ENCODE assay signal across 19 mouse cellular contexts in genomic region chrX:145501666-145502355, GRCm38 (mm10). TPM values are rescaled to one million over a fixed set of nuclear protein-coding genes. Genes with fewer than 3 reads are reported as not detected.
DNase-seq lines count a peak whose midpoint lies in the region; ATAC-seq and TF ChIP-seq lines count a peak whose summit lies in the region.
"Had no signal": no experiment of that assay in that cellular context is flagged by ENCODE, and none has a peak within 500 bp of the region (broad histone marks: within the 10 kb centered on the region; RNA-seq: fewer than 3 reads in every experiment).

No protein-coding gene starts in this region.

- TF ChIP-seq POLR2A in kidney, adult 2 months (IDR thresholded peaks at IDR 0.05; ENCODE audit: low read depth, low read length) = no peak

- DNase-seq in kidney, adult 2 months = peak; percentile 59
- no peak for DNase-seq in liver
- DNase-seq in kidney, postnatal 36 days = peak; percentile 14 to 29
- no peak for DNase-seq in liver, postnatal 0 days
- DNase-seq in urinary bladder, postnatal 25 days (ENCODE audit: low spot score) = no peak
- DNase-seq: adrenal gland, adult 2 months; cerebellum, adult 2 months; cerebellum, postnatal 36 days; heart, postnatal 10 days; layer of hippocampus, adult 9-11 months; lung, postnatal 10 days; thymus, postnatal 25 days had no signal

- no peak overlapping the region for H3K4me2 ChIP-seq in kidney, embryonic 16.5 days (replicated peaks; ENCODE audit: low read depth, low read length)
- H3K4me2 ChIP-seq in liver, embryonic 15.5 days = peak overlapping the region; percentile 13; the same call in 1 of the 2 replicates
- H3K4me2 ChIP-seq in liver, postnatal 0 days (ENCODE audit: low read depth, low read length) = 0 out of 2 replicates have a peak overlapping the region, but pooled peaks have one; percentile 27
- H3K4me2 ChIP-seq: hindbrain, embryonic 15.5 days; midbrain, embryonic 12.5 days had no signal

- no peak for TF ChIP-seq EP300 in liver, postnatal 0 days (IDR thresholded peaks at IDR 0.05; ENCODE audit: low read depth)

- TF ChIP-seq CTCF in kidney, adult 2 months (conservative IDR thresholded peaks at IDR 0.05; ENCODE audit: insufficient read depth, insufficient read length, low read depth, low read length) = no peak
- no peak for TF ChIP-seq CTCF in liver, postnatal 0 days (IDR thresholded peaks at IDR 0.05; ENCODE audit: low read depth)

- peak overlapping the region; percentile 74 for H3K27ac ChIP-seq in kidney, adult 2 months (ENCODE audit: insufficient read depth, low read depth, low read length)
- H3K27ac ChIP-seq in kidney, embryonic 16.5 days (ENCODE audit: low read length) = no peak overlapping the region
- no peak overlapping the region for H3K27ac ChIP-seq in liver, embryonic 15.5 days (replicated peaks)
- H3K27ac ChIP-seq in liver, postnatal 0 days (ENCODE audit: low read depth) = no peak overlapping the region; the same call in 1 of the 2 replicates
- H3K27ac ChIP-seq: hindbrain, embryonic 15.5 days; liver, embryonic 14.5 days; midbrain, embryonic 12.5 days had no signal

- WGBS in kidney, adult 2 months = 48% methylated on average over 8 of the region's 8 CpGs
- WGBS in kidney, embryonic 16.5 days = 58% methylated on average over 8 of the region's 8 CpGs
- WGBS in liver, embryonic 15.5 days (ENCODE audit: insufficient replicate concordance) = 64% methylated on average over 8 of the region's 8 CpGs
- WGBS in liver, postnatal 0 days (ENCODE audit: insufficient replicate concordance) = 52% methylated on average over 8 of the region's 8 CpGs

- H3K4me3 ChIP-seq in kidney, adult 2 months (ENCODE audit: insufficient read depth, low read depth, low read length) = no peak overlapping the region
- no peak overlapping the region; the same call in 1 of the 2 replicates for H3K4me3 ChIP-seq in kidney, embryonic 16.5 days (ENCODE audit: low read length)
- H3K4me3 ChIP-seq in liver, embryonic 15.5 days (replicated peaks) = no peak overlapping the region
- no peak overlapping the region for H3K4me3 ChIP-seq in liver, postnatal 0 days (ENCODE audit: low read depth, low read length)
- H3K4me3 ChIP-seq: hindbrain, embryonic 15.5 days; midbrain, embryonic 12.5 days had no signal

- no peak for ATAC-seq in kidney, embryonic 16.5 days (ENCODE audit: low FRiP score, low TSS enrichment)
- no peak for ATAC-seq in liver, embryonic 15.5 days (ENCODE audit: insufficient read depth)
- ATAC-seq in liver, postnatal 0 days = no peak
- ATAC-seq: forebrain, embryonic 16.5 days; intestine, postnatal 0 days had no signal

- no peak overlapping the region for H3K9ac ChIP-seq in kidney, embryonic 16.5 days (replicated peaks; ENCODE audit: low read length)
- no peak overlapping the region for H3K9ac ChIP-seq in liver, embryonic 15.5 days
- no peak overlapping the region for H3K9ac ChIP-seq in liver, postnatal 0 days (replicated peaks)
- H3K9ac ChIP-seq: hindbrain, embryonic 15.5 days; liver, embryonic 14.5 days; midbrain, embryonic 12.5 days had no signal

- H3K4me1 ChIP-seq in kidney, adult 2 months (ENCODE audit: control insufficient read depth, insufficient read depth, low read length) = peaks cover 6% of the 10 kb centered on the region; the same call in 1 of the 2 replicates
- peaks cover 4% of the 10 kb centered on the region; the same call in 1 of the 2 replicates for H3K4me1 ChIP-seq in kidney, embryonic 16.5 days (ENCODE audit: insufficient read depth, low read length)
- H3K4me1 ChIP-seq in liver, embryonic 15.5 days (replicated peaks) = no peaks in the 10 kb centered on the region
- no peaks in the 10 kb centered on the region for H3K4me1 ChIP-seq in liver, postnatal 0 days (ENCODE audit: insufficient read depth)
- H3K4me1 ChIP-seq: hindbrain, embryonic 15.5 days had no signal

- H3K27me3 ChIP-seq in kidney, adult 2 months (replicated peaks; ENCODE audit: control insufficient read depth, insufficient read depth, low read length) = no peaks in the 10 kb centered on the region
- H3K27me3 ChIP-seq in kidney, embryonic 16.5 days (ENCODE audit: insufficient read depth, low read length) = no peaks in the 10 kb centered on the region; the same call in 1 of the 2 replicates
- H3K27me3 ChIP-seq in liver, embryonic 15.5 days = peaks cover 7% of the 10 kb centered on the region
- H3K27me3 ChIP-seq in liver, postnatal 0 days (ENCODE audit: insufficient read depth, low read length) = no peaks in the 10 kb centered on the region
- H3K27me3 ChIP-seq: hindbrain, embryonic 15.5 days had no signal

- no peaks in the 10 kb centered on the region for H3K36me3 ChIP-seq in kidney, adult 2 months (ENCODE audit: control insufficient read depth, insufficient read depth, low read length)
- no peaks in the 10 kb centered on the region for H3K36me3 ChIP-seq in kidney, embryonic 16.5 days (ENCODE audit: insufficient read depth, low read length)
- H3K36me3 ChIP-seq in liver, embryonic 15.5 days (replicated peaks) = no peaks in the 10 kb centered on the region
- no peaks in the 10 kb centered on the region for H3K36me3 ChIP-seq in liver, postnatal 0 days (replicated peaks; ENCODE audit: insufficient read depth, low read length)
- H3K36me3 ChIP-seq: hindbrain, embryonic 15.5 days; midbrain, embryonic 12.5 days had no signal

- H3K9me3 ChIP-seq in kidney, embryonic 16.5 days (ENCODE audit: low read length) = no peaks in the 10 kb centered on the region
- H3K9me3 ChIP-seq in liver, embryonic 15.5 days (replicated peaks) = no peaks in the 10 kb centered on the region
- H3K9me3 ChIP-seq in liver, postnatal 0 days (ENCODE audit: low read length) = no peaks in the 10 kb centered on the region
- H3K9me3 ChIP-seq: hindbrain, embryonic 15.5 days; midbrain, embryonic 12.5 days had no signal

RNA-seq across cellular contexts. Expression of gene Amot, which starts 3.2 kb away (rescaled TPM):
- 23.4 and 24.6 TPM in 2 replicates for polyA plus RNA-seq in kidney, adult 2 months (2012; rRNA removed)
- 25.5 TPM in 2 replicates for polyA plus RNA-seq in kidney, embryonic 16.5 days (2015; fragmentation: Nextera tagmentation; extraction: Ambion mirVana)
- 5.1 and 5.3 TPM in 2 replicates for polyA plus RNA-seq in liver, embryonic 15.5 days (2015; fragmentation: Nextera tagmentation; extraction: Ambion mirVana)
- polyA plus RNA-seq in liver, postnatal 0 days (2015; fragmentation: Nextera tagmentation; extraction: Ambion mirVana) = 4.3 and 4.9 TPM in 2 replicates

Comparison
In these comparisons a context has a peak if more than half of its experiments do, and no peak if none do; other contexts are left out.
1. DNase-seq: peak in kidney, adult 2 months (single experiment) and kidney, postnatal 36 days (2 of 2); none in liver (single experiment), liver, postnatal 0 days (single experiment) and urinary bladder, postnatal 25 days (single experiment).